22 mouse cellular contexts compared by ENCODE assay signal in genomic region chr11:54626905-54627304, GRCm38 (mm10).
DNase-seq lines count a peak whose midpoint lies in the region; ATAC-seq and TF ChIP-seq lines count a peak whose summit lies in the region.
"Had no signal": no experiment of that assay in that cellular context is flagged by ENCODE, and none has a peak within 500 bp of the region (broad histone marks: within the 10 kb centered on the region; RNA-seq: fewer than 3 reads in every experiment).

No protein-coding gene starts in this region.

- H3K4me2 ChIP-seq in forebrain, postnatal 0 days (ENCODE audit: low read depth), result no peak overlapping the region
- no peak overlapping the region for H3K4me2 ChIP-seq in hindbrain, embryonic 11.5 days (replicated peaks; ENCODE audit: low read depth, low read length)
- H3K4me2 ChIP-seq: embryonic facial prominence, embryonic 12.5 days; forebrain, embryonic 15.5 days; hindbrain, embryonic 15.5 days had no signal

- DNase-seq in gastrocnemius, adult 2 months, result no peak
- no peak for DNase-seq in gastrocnemius, postnatal 4 days (ENCODE audit: low spot score in 2 of 2)
- DNase-seq in 416B (ENCODE audit: low read depth), result peak; percentile 29
- peak; percentile 45 for DNase-seq in T-cell, adult 2 months (ENCODE audit: low spot score)
- DNase-seq in forebrain, postnatal 0 days, result no peak
- no peak for DNase-seq in spleen, postnatal 10 days (ENCODE audit: low spot score in 2 of 2)
- DNase-seq in hindbrain, embryonic 11.5 days (ENCODE audit: low spot score), result no peak
- DNase-seq: adrenal gland, adult 8-10 months; cerebellum, adult 11-12 months; cerebellum, adult 9-10 months; cerebellum, postnatal 25 days; gastrocnemius, postnatal 14 days; heart, adult 11 months; heart, postnatal 10 days; kidney, adult 11 months had no signal

- peak; percentile 74 for ATAC-seq in inflammation-experienced regulatory T-cells, adult 6 months
- no peak for ATAC-seq in forebrain, postnatal 0 days
- ATAC-seq in hindbrain, embryonic 11.5 days (ENCODE audit: low FRiP score), result no peak
- ATAC-seq: forebrain, embryonic 15.5 days had no signal

- H3K9ac ChIP-seq in forebrain, postnatal 0 days, result no peak overlapping the region
- no peak overlapping the region for H3K9ac ChIP-seq in hindbrain, embryonic 11.5 days (ENCODE audit: low read depth, low read length)
- H3K9ac ChIP-seq: embryonic facial prominence, embryonic 12.5 days; forebrain, embryonic 15.5 days; hindbrain, embryonic 15.5 days had no signal

- no peaks in the 10 kb centered on the region for H3K9me3 ChIP-seq in forebrain, postnatal 0 days (ENCODE audit: low read length)
- no peaks in the 10 kb centered on the region for H3K9me3 ChIP-seq in hindbrain, embryonic 11.5 days (ENCODE audit: control insufficient read depth, low read length)
- H3K9me3 ChIP-seq: embryonic facial prominence, embryonic 12.5 days; forebrain, embryonic 15.5 days; G1E; heart, embryonic 10.5 days; hindbrain, embryonic 10.5 days; hindbrain, embryonic 15.5 days had no signal

- WGBS in forebrain, postnatal 0 days, result 94% methylated on average over 1 of the region's 1 CpGs
- 93% methylated on average over 1 of the region's 1 CpGs for WGBS in hindbrain, embryonic 11.5 days

- intact Hi-C loops in gastrocnemius, adult 2 months (cut with DNase I), result no loop called here

- H3K4me1 ChIP-seq in forebrain, postnatal 0 days (ENCODE audit: insufficient read depth), result no peaks in the 10 kb centered on the region
- H3K4me1 ChIP-seq in hindbrain, embryonic 11.5 days (replicated peaks; ENCODE audit: control insufficient read depth, insufficient read depth, low read length), result no peaks in the 10 kb centered on the region
- H3K4me1 ChIP-seq: embryonic facial prominence, embryonic 12.5 days; forebrain, embryonic 15.5 days; heart, embryonic 10.5 days; hindbrain, embryonic 10.5 days; hindbrain, embryonic 15.5 days had no signal

- 0 out of 2 replicates have a peak, but pooled peaks cover 2% of the 10 kb centered on the region for H3K36me3 ChIP-seq in forebrain, postnatal 0 days (ENCODE audit: insufficient read depth)
- no peaks in the 10 kb centered on the region for H3K36me3 ChIP-seq in hindbrain, embryonic 11.5 days (ENCODE audit: control insufficient read depth, insufficient read depth, low read length)

- no peak for TF ChIP-seq CTCF in gastrocnemius, adult 2 months (IDR thresholded peaks at IDR 0.05)
- no peak for TF ChIP-seq CTCF in forebrain, postnatal 0 days (IDR thresholded peaks at IDR 0.05; ENCODE audit: low read depth)

- 0 out of 2 replicates have a peak overlapping the region, but pooled peaks have one; percentile 0 for H3K27ac ChIP-seq in gastrocnemius, adult 2 months
- H3K27ac ChIP-seq in forebrain, postnatal 0 days (ENCODE audit: low read depth, low read length), result no peak overlapping the region
- no peak overlapping the region for H3K27ac ChIP-seq in hindbrain, embryonic 11.5 days (ENCODE audit: low read depth, low read length)
- H3K27ac ChIP-seq: embryonic facial prominence, embryonic 12.5 days; forebrain, embryonic 15.5 days; heart, embryonic 10.5 days; hindbrain, embryonic 10.5 days; hindbrain, embryonic 15.5 days had no signal

- no peak overlapping the region; the same call in 1 of the 2 replicates for H3K4me3 ChIP-seq in gastrocnemius, adult 2 months
- no peak overlapping the region for H3K4me3 ChIP-seq in forebrain, postnatal 0 days (ENCODE audit: low read depth, low read length)
- H3K4me3 ChIP-seq in hindbrain, embryonic 11.5 days (ENCODE audit: low read depth, low read length), result no peak overlapping the region
- H3K4me3 ChIP-seq: embryonic facial prominence, embryonic 12.5 days; forebrain, embryonic 15.5 days; heart, embryonic 10.5 days; hindbrain, embryonic 10.5 days; hindbrain, embryonic 15.5 days had no signal

- H3K27me3 ChIP-seq in forebrain, postnatal 0 days (ENCODE audit: insufficient read depth, low read length), result no peaks in the 10 kb centered on the region
- no peaks in the 10 kb centered on the region for H3K27me3 ChIP-seq in hindbrain, embryonic 11.5 days (ENCODE audit: control insufficient read depth, insufficient read depth, low read length)
- H3K27me3 ChIP-seq: embryonic facial prominence, embryonic 12.5 days; forebrain, embryonic 15.5 days; hindbrain, embryonic 15.5 days had no signal

Comparison
In these comparisons a context has a peak if more than half of its experiments do, and no peak if none do; other contexts are left out.
1. DNase-seq: peak in 416B (single experiment) and T-cell, adult 2 months (single experiment); none in gastrocnemius, adult 2 months (single experiment), gastrocnemius, postnatal 4 days (0 of 2), forebrain, postnatal 0 days (single experiment), spleen, postnatal 10 days (0 of 2) and hindbrain, embryonic 11.5 days (single experiment).